Mouse (Mus musculus): ENCODE data around the gene Tmem158.

GRCm38 (mm10) chr9:123228671-123229070 lies 31.9 kb downstream of the Tmem158 start:
- TF ChIP-seq POLR2A (IDR thresholded peaks at IDR 0.05; ENCODE audit: insufficient read depth, low read depth, low read length) (no peak), CTCF (IDR thresholded peaks at IDR 0.05) (no peak), EP300 (IDR thresholded peaks at IDR 0.05; ENCODE audit: insufficient read depth, low read depth, low read length) (no peak)

Data from heart, adult 2 months (tissue).